Mouse (Mus musculus) spleen, adult 2 months (tissue): ENCODE measurements around the gene Elp5.

Experiments
- CTCF ChIP-seq: fragments of 200-500 bp; IDR thresholded peaks from 2 replicates; pipeline ENCODE4 v1.5.1; 2011; ENCODE audit warnings: mild to moderate bottlenecking, inconsistent platforms; ENCODE audit not compliant: insufficient read depth, insufficient read length, insufficient replicate concordance; ENCODE audit errors: extremely low read depth
- POLR2A ChIP-seq: fragments of 200-500 bp; IDR thresholded peaks from 2 replicates; pipeline ENCODE4 v1.6.1; 2011; ENCODE audit warnings: low read depth, low read length, inconsistent platforms

- TF ChIP-seq CTCF (no peak), POLR2A (no peak)
Measured at GRCm38 (mm10) chr11:69999666-70000065, 17.3 kb upstream of the Elp5 start.
